Mouse (Mus musculus) small intestine, adult 2 months (tissue): ENCODE results near the gene Crk.

Experiments used
- CTCF ChIP-seq: fragments of 200-500 bp; IDR thresholded peaks from 2 replicates; pipeline ENCODE4 v1.5.1; 2012; ENCODE audit warnings: low read depth, mild to moderate bottlenecking, control low read depth, inconsistent platforms, low read length, moderate library complexity, mixed read lengths; ENCODE audit not compliant: insufficient replicate concordance, insufficient read length; ENCODE audit errors: extremely low read depth
- POLR2A ChIP-seq: fragments of 200-500 bp; IDR thresholded peaks from 2 replicates; pipeline ENCODE4 v1.6.1; 2012; ENCODE audit warnings: low read depth, mild to moderate bottlenecking, control low read depth, inconsistent platforms, low read length, moderate library complexity

- no peak for TF ChIP-seq POLR2A
- TF ChIP-seq CTCF, result no peak
Measured at GRCm38 (mm10) chr11:75727168-75727567, 48.1 kb downstream of the Crk start.
